8 mouse cellular contexts compared by ENCODE assay signal in the genomic region with DNA sequence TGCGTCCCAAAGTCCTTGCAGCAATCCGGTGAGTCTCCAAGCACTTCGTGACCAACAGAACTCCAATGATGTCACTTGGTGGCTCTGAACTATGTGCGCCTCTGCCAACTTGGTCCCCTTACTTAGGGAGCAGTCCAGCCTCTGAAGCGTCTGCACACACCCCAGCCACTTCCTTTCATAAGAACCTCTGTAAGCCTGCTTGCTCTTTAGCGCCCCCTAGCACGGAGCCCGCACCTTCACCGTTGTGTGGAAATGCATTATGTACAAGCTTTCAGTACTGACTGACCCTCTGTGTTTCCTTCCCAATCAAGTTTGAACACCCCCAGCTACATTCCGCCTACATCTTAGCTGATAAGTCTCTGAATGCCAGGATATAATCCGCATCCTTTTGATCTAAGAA.
A peak's percentile ranks its signal among the peaks of the same experiment; 100 is the strongest.
DNase-seq lines count a peak whose midpoint lies in the region; ATAC-seq and TF ChIP-seq lines count a peak whose summit lies in the region.
"Had no signal": no experiment of that assay in that cellular context is flagged by ENCODE, and none has a peak within 500 bp of the region (broad histone marks: within the 10 kb centered on the region; RNA-seq: fewer than 3 reads in every experiment).

No protein-coding gene starts in this region.

- peak; percentile 68 for TF ChIP-seq CTCF in layer of hippocampus, adult 2 months (conservative IDR thresholded peaks at IDR 0.05)

- no peaks in the 10 kb centered on the region for H3K9me3 ChIP-seq in forebrain, embryonic 14.5 days (replicated peaks; ENCODE audit: control insufficient read depth, low read length)
- H3K9me3 ChIP-seq: heart, embryonic 13.5 days had no signal

- H3K36me3 ChIP-seq in forebrain, embryonic 14.5 days (ENCODE audit: control insufficient read depth, insufficient read depth, low read length): no peaks in the 10 kb centered on the region

- H3K4me2 ChIP-seq in forebrain, embryonic 14.5 days (ENCODE audit: low read length): no peak overlapping the region
- H3K4me2 ChIP-seq: heart, embryonic 13.5 days had no signal

- no peak for DNase-seq in layer of hippocampus, adult 2 months (ENCODE audit: low spot score in 2 of 2)
- no peak for DNase-seq in layer of hippocampus, adult 18-20 months (ENCODE audit: low spot score in 2 of 2)
- DNase-seq in ZHBTc4 (ENCODE audit: low read depth, low spot score): peak; percentile 70
- DNase-seq in forebrain, embryonic 14.5 days (ENCODE audit: low spot score): peak; percentile 49
- DNase-seq in mesoderm, embryonic 11.5 days (ENCODE audit: low read depth, low spot score): peak; percentile 49
- no peak for DNase-seq in left cerebral cortex, postnatal 36 days (ENCODE audit: low spot score in 2 of 2)
- DNase-seq in layer of hippocampus, adult 9-11 months: no peak

- no peak overlapping the region for H3K27ac ChIP-seq in layer of hippocampus, adult 2 months
- no peak overlapping the region for H3K27ac ChIP-seq in forebrain, embryonic 14.5 days (ENCODE audit: low read depth, low read length)
- H3K27ac ChIP-seq: heart, embryonic 13.5 days had no signal

- H3K4me1 ChIP-seq in forebrain, embryonic 14.5 days (ENCODE audit: control insufficient read depth, insufficient read depth, low read length): peaks cover 8% of the 10 kb centered on the region

- H3K27me3 ChIP-seq in forebrain, embryonic 14.5 days (replicated peaks; ENCODE audit: control insufficient read depth, insufficient read depth, low read length): no peaks in the 10 kb centered on the region
- H3K27me3 ChIP-seq: heart, embryonic 13.5 days had no signal

- intact Hi-C loops in left cerebral cortex, postnatal 36 days (cut with DNase I): no loop called here

- H3K9ac ChIP-seq in forebrain, embryonic 14.5 days (ENCODE audit: low read length): no peak overlapping the region
- H3K9ac ChIP-seq: heart, embryonic 13.5 days had no signal

- no peak for ATAC-seq in forebrain, embryonic 14.5 days

- WGBS in forebrain, embryonic 14.5 days: 54% methylated on average over 11 of the region's 11 CpGs

- H3K4me3 ChIP-seq in layer of hippocampus, adult 2 months: no peak overlapping the region
- H3K4me3 ChIP-seq in forebrain, embryonic 14.5 days (ENCODE audit: low read depth, low read length): no peak overlapping the region
- H3K4me3 ChIP-seq: heart, embryonic 13.5 days had no signal

Comparison
In these comparisons a context has a peak if more than half of its experiments do, and no peak if none do; other contexts are left out.
1. DNase-seq: peak in ZHBTc4 (single experiment), forebrain, embryonic 14.5 days (single experiment) and mesoderm, embryonic 11.5 days (single experiment); none in layer of hippocampus, adult 2 months (0 of 2), layer of hippocampus, adult 18-20 months (0 of 2), left cerebral cortex, postnatal 36 days (0 of 2) and layer of hippocampus, adult 9-11 months (single experiment).